Mouse (Mus musculus) bone marrow, adult 2 months (tissue): ENCODE results near the gene Aldh1a7.

Experiments
- CTCF ChIP-seq: fragments of 200-500 bp; IDR thresholded peaks from 2 replicates; pipeline ENCODE4 v1.5.1; 2011; ENCODE audit warnings: low read length, control low read depth; ENCODE audit not compliant: control insufficient read depth, insufficient read depth
- POLR2A ChIP-seq: fragments of 200-500 bp; IDR thresholded peaks from 2 replicates; pipeline ENCODE4 v1.6.1; 2011; ENCODE audit warnings: low read depth, mild to moderate bottlenecking, control low read depth, low read length, borderline replicate concordance; ENCODE audit not compliant: control insufficient read depth

GRCm38 (mm10) chr19:20773941-20774340, 46.6 kb upstream of the Aldh1a7 start:
- no peak for TF ChIP-seq CTCF
- no peak for TF ChIP-seq POLR2A
